Comparison of ENCODE assay signal across 27 mouse cellular contexts in the genomic region with DNA sequence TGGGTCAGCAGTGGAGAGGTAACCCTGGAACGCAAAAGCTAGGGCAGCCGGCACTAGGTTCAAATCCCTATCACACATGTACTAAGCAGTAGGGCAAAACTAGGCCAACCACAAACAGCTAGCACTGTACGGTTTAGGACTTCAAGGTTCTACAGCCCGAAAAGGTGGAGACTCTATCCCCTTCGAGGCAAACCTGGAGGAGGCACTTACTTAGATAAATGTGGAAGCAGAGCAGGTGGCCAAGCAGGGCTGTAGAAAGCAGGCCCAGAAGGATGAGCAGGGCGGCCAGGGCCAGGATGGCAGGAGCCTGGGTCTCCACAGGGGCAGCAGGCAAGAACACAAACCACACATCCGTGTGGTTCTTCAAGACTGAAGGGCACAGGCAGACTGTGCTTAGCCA. TPM values are rescaled to one million over a fixed set of nuclear protein-coding genes. Genes with fewer than 3 reads are reported as not detected.
DNase-seq lines count a peak whose midpoint lies in the region; ATAC-seq and TF ChIP-seq lines count a peak whose summit lies in the region.
"Had no signal": no experiment of that assay in that cellular context is flagged by ENCODE, and none has a peak within 500 bp of the region (broad histone marks: within the 10 kb centered on the region; RNA-seq: fewer than 3 reads in every experiment).

No protein-coding gene starts in this region.

- H3K9me3 ChIP-seq in forebrain, embryonic 10.5 days, result no peaks in the 10 kb centered on the region
- no peaks in the 10 kb centered on the region for H3K9me3 ChIP-seq in forebrain, embryonic 11.5 days (ENCODE audit: control insufficient read depth, low read length)
- no peaks in the 10 kb centered on the region for H3K9me3 ChIP-seq in hindbrain, embryonic 10.5 days
- H3K9me3 ChIP-seq in hindbrain, postnatal 0 days (ENCODE audit: low read length), result no peaks in the 10 kb centered on the region
- no peaks in the 10 kb centered on the region for H3K9me3 ChIP-seq in midbrain, embryonic 13.5 days
- H3K9me3 ChIP-seq in midbrain, postnatal 0 days (ENCODE audit: low read length), result no peaks in the 10 kb centered on the region
- H3K9me3 ChIP-seq: embryonic facial prominence, embryonic 10.5 days; embryonic facial prominence, embryonic 12.5 days; forebrain, embryonic 13.5 days; forebrain, embryonic 15.5 days; G1E had no signal

- H3K9ac ChIP-seq in forebrain, embryonic 11.5 days (ENCODE audit: low read length), result no peak overlapping the region
- no peak overlapping the region for H3K9ac ChIP-seq in hindbrain, postnatal 0 days (replicated peaks; ENCODE audit: low read length)
- 0 out of 2 replicates have a peak overlapping the region, but pooled peaks have one; percentile 12 for H3K9ac ChIP-seq in midbrain, embryonic 13.5 days (replicated peaks)
- no peak overlapping the region for H3K9ac ChIP-seq in midbrain, postnatal 0 days (replicated peaks; ENCODE audit: low read length, poor library complexity, severe bottlenecking)
- H3K9ac ChIP-seq: embryonic facial prominence, embryonic 12.5 days; forebrain, embryonic 15.5 days had no signal

- peaks cover 68% of the 10 kb centered on the region for H3K4me1 ChIP-seq in forebrain, embryonic 10.5 days
- peaks cover 24% of the 10 kb centered on the region for H3K4me1 ChIP-seq in forebrain, embryonic 11.5 days (replicated peaks; ENCODE audit: control insufficient read depth, insufficient read depth, low read length)
- H3K4me1 ChIP-seq in hindbrain, embryonic 10.5 days (replicated peaks), result peaks cover 68% of the 10 kb centered on the region
- peaks cover 26% of the 10 kb centered on the region for H3K4me1 ChIP-seq in hindbrain, postnatal 0 days (ENCODE audit: insufficient read depth, low read length)
- peaks cover 56% of the 10 kb centered on the region for H3K4me1 ChIP-seq in midbrain, embryonic 13.5 days (replicated peaks)
- peaks cover 5% of the 10 kb centered on the region for H3K4me1 ChIP-seq in midbrain, postnatal 0 days (ENCODE audit: insufficient read depth, low read length)

- peaks cover 67% of the 10 kb centered on the region for H3K27me3 ChIP-seq in forebrain, embryonic 10.5 days (ENCODE audit: poor library complexity, severe bottlenecking)
- peaks cover 18% of the 10 kb centered on the region for H3K27me3 ChIP-seq in forebrain, embryonic 11.5 days (ENCODE audit: control insufficient read depth, insufficient read depth, low read length)
- peaks cover 49% of the 10 kb centered on the region for H3K27me3 ChIP-seq in hindbrain, embryonic 10.5 days (ENCODE audit: insufficient read depth, poor library complexity, severe bottlenecking)
- no peaks in the 10 kb centered on the region for H3K27me3 ChIP-seq in hindbrain, postnatal 0 days (ENCODE audit: insufficient read depth, low read length)
- peaks cover 14% of the 10 kb centered on the region for H3K27me3 ChIP-seq in midbrain, embryonic 13.5 days
- H3K27me3 ChIP-seq in midbrain, postnatal 0 days (ENCODE audit: insufficient read depth, low read length), result no peaks in the 10 kb centered on the region
- H3K27me3 ChIP-seq: CH12.LX, Patski had no signal

- peaks cover 9% of the 10 kb centered on the region for H3K36me3 ChIP-seq in forebrain, embryonic 10.5 days (replicated peaks)
- no peaks in the 10 kb centered on the region for H3K36me3 ChIP-seq in forebrain, embryonic 11.5 days (ENCODE audit: control insufficient read depth, insufficient read depth, low read length)
- peaks cover 22% of the 10 kb centered on the region for H3K36me3 ChIP-seq in hindbrain, embryonic 10.5 days
- H3K36me3 ChIP-seq in hindbrain, postnatal 0 days (ENCODE audit: insufficient read depth, low read length), result peaks cover 10% of the 10 kb centered on the region; the same call in 1 of the 2 replicates
- H3K36me3 ChIP-seq in midbrain, embryonic 13.5 days, result peaks cover 8% of the 10 kb centered on the region; the same call in 1 of the 2 replicates
- peaks cover 15% of the 10 kb centered on the region; the same call in 1 of the 2 replicates for H3K36me3 ChIP-seq in midbrain, postnatal 0 days (ENCODE audit: insufficient read depth, low read length)
- H3K36me3 ChIP-seq: G1E had no signal

- DNase-seq in forebrain, embryonic 10.5 days (ENCODE audit: extremely low spot score, low spot score), result no peak
- DNase-seq in forebrain, embryonic 11.5 days (ENCODE audit: low spot score), result no peak
- peak; percentile 91 for DNase-seq in heart, adult 11 months
- no peak for DNase-seq in heart, postnatal 36 days
- no peak for DNase-seq in hindbrain, embryonic 10.5 days (ENCODE audit: low spot score)
- no peak for DNase-seq in hindbrain, postnatal 0 days (ENCODE audit: low spot score)
- DNase-seq in midbrain, postnatal 0 days (ENCODE audit: low spot score), result no peak
- DNase-seq: adrenal gland, adult 8-10 months; adrenal gland, postnatal 14 days; adrenal gland, postnatal 36 days; B cell, adult 2 months; cerebellum, adult 11-12 months; cerebellum, adult 2 months; cerebellum, adult 9-10 months; cerebellum, postnatal 10 days; cerebellum, postnatal 25 days had no signal

- 0 out of 2 replicates have a peak overlapping the region, but pooled peaks have one; percentile 0 for H3K27ac ChIP-seq in forebrain, embryonic 10.5 days
- no peak overlapping the region for H3K27ac ChIP-seq in forebrain, embryonic 11.5 days (ENCODE audit: low read depth, low read length)
- H3K27ac ChIP-seq in hindbrain, embryonic 10.5 days, result peak overlapping the region; percentile 71
- H3K27ac ChIP-seq in hindbrain, postnatal 0 days, result no peak overlapping the region
- H3K27ac ChIP-seq in midbrain, embryonic 13.5 days, result no peak overlapping the region
- H3K27ac ChIP-seq in midbrain, postnatal 0 days (ENCODE audit: low read depth, low read length), result no peak overlapping the region
- H3K27ac ChIP-seq: embryonic facial prominence, embryonic 10.5 days; embryonic facial prominence, embryonic 12.5 days; forebrain, embryonic 13.5 days; forebrain, embryonic 15.5 days had no signal

- intact Hi-C loops in heart, postnatal 36 days (cut with DNase I), result loop anchor here (2.0 kb wide), 1 partner anchor 23 kb away; no protein-coding TSS in a partner anchor

- no peak for ATAC-seq in forebrain, embryonic 11.5 days (replicated peaks; ENCODE audit: low FRiP score)
- no peak for ATAC-seq in hindbrain, postnatal 0 days
- ATAC-seq in midbrain, embryonic 13.5 days, result no peak
- ATAC-seq in midbrain, postnatal 0 days (ENCODE audit: low FRiP score), result no peak
- ATAC-seq: activated CD4-positive, CD25-positive, alpha-beta regulatory T cell, adult 4 months; CD4-positive, CD25-positive, alpha-beta regulatory T cell, adult 4 months; forebrain, embryonic 13.5 days; forebrain, embryonic 15.5 days; Patski had no signal

- H3K4me3 ChIP-seq in forebrain, embryonic 10.5 days, result no peak overlapping the region
- no peak overlapping the region for H3K4me3 ChIP-seq in forebrain, embryonic 11.5 days (ENCODE audit: low read depth, low read length)
- H3K4me3 ChIP-seq in hindbrain, embryonic 10.5 days, result no peak overlapping the region
- no peak overlapping the region for H3K4me3 ChIP-seq in hindbrain, postnatal 0 days (ENCODE audit: low read length)
- no peak overlapping the region for H3K4me3 ChIP-seq in midbrain, embryonic 13.5 days (replicated peaks)
- H3K4me3 ChIP-seq in midbrain, postnatal 0 days (ENCODE audit: low read depth, low read length), result no peak overlapping the region
- H3K4me3 ChIP-seq: embryonic facial prominence, embryonic 10.5 days; embryonic facial prominence, embryonic 12.5 days; forebrain, embryonic 13.5 days; forebrain, embryonic 15.5 days had no signal

- 90% methylated on average over 7 of the region's 7 CpGs for WGBS in forebrain, embryonic 10.5 days
- WGBS in forebrain, embryonic 11.5 days, result 89% methylated on average over 7 of the region's 7 CpGs
- 93% methylated on average over 7 of the region's 7 CpGs for WGBS in hindbrain, embryonic 10.5 days
- WGBS in hindbrain, postnatal 0 days, result 94% methylated on average over 7 of the region's 7 CpGs
- 93% methylated on average over 7 of the region's 7 CpGs for WGBS in midbrain, embryonic 13.5 days
- WGBS in midbrain, postnatal 0 days, result 94% methylated on average over 7 of the region's 7 CpGs

- no peak overlapping the region for H3K4me2 ChIP-seq in forebrain, embryonic 11.5 days (ENCODE audit: low read depth, low read length, severe bottlenecking)
- no peak overlapping the region for H3K4me2 ChIP-seq in hindbrain, postnatal 0 days (ENCODE audit: low read depth, low read length)
- H3K4me2 ChIP-seq in midbrain, embryonic 13.5 days (replicated peaks), result no peak overlapping the region
- H3K4me2 ChIP-seq in midbrain, postnatal 0 days (ENCODE audit: low read depth, low read length, poor library complexity, severe bottlenecking), result no peak overlapping the region
- H3K4me2 ChIP-seq: embryonic facial prominence, embryonic 12.5 days; forebrain, embryonic 13.5 days; forebrain, embryonic 15.5 days had no signal

- no peak for TF ChIP-seq CTCF in hindbrain, postnatal 0 days (IDR thresholded peaks at IDR 0.05; ENCODE audit: low read depth)
- TF ChIP-seq CTCF in midbrain, postnatal 0 days (IDR thresholded peaks at IDR 0.05), result no peak

RNA-seq across cellular contexts. Expression of gene Tppp3, which starts 4.8 kb away (rescaled TPM):
- polyA plus RNA-seq in forebrain, embryonic 10.5 days (2016; fragmentation: Nextera tagmentation; extraction: Ambion mirVana), result 23.3 and 23.9 TPM in 2 replicates
- polyA plus RNA-seq in forebrain, embryonic 11.5 days (2014; fragmentation: Nextera tagmentation; extraction: Ambion mirVana), result 36.1 and 37.7 TPM in 2 replicates
- 10 to 100 TPM; 43.3 to 45.7 TPM for total RNA-seq in heart, postnatal 36 days (2021)
- 131 and 243 TPM in 2 replicates for polyA plus RNA-seq in hindbrain, embryonic 10.5 days (2016; fragmentation: Nextera tagmentation; extraction: Ambion mirVana)
- 106 and 108 TPM in 2 replicates for total RNA-seq in hindbrain, postnatal 0 days (2014; rRNA removed)
- 197 and 201 TPM in 2 replicates for polyA plus RNA-seq in hindbrain, postnatal 0 days (2015; fragmentation: Nextera tagmentation; extraction: Ambion mirVana)
- 93.1 and 111 TPM in 2 replicates for polyA plus RNA-seq in midbrain, embryonic 13.5 days (2015; fragmentation: Nextera tagmentation; extraction: Ambion mirVana)
- 75.0 and 82.8 TPM in 2 replicates for total RNA-seq in midbrain, postnatal 0 days (2014; rRNA removed)
- 159 and 164 TPM in 2 replicates for polyA plus RNA-seq in midbrain, postnatal 0 days (2015; fragmentation: Nextera tagmentation; extraction: Ambion mirVana)
- total RNA-seq: G1E had no signal
- polyA plus RNA-seq: G1E had no signal

RNA-seq across cellular contexts. Expression of gene Zdhhc1, which starts 20.5 kb away (rescaled TPM):
- 12.9 and 18.5 TPM in 2 replicates for polyA plus RNA-seq in forebrain, embryonic 10.5 days (2016; fragmentation: Nextera tagmentation; extraction: Ambion mirVana)
- 20.2 and 24.6 TPM in 2 replicates for polyA plus RNA-seq in forebrain, embryonic 11.5 days (2014; fragmentation: Nextera tagmentation; extraction: Ambion mirVana)
- 10 to 100 TPM; 14.5 to 14.9 TPM for total RNA-seq in heart, postnatal 36 days (2021)
- 23.3 and 29.2 TPM in 2 replicates for polyA plus RNA-seq in hindbrain, embryonic 10.5 days (2016; fragmentation: Nextera tagmentation; extraction: Ambion mirVana)
- total RNA-seq in hindbrain, postnatal 0 days (2014; rRNA removed), result 49.3 and 54.2 TPM in 2 replicates
- polyA plus RNA-seq in hindbrain, postnatal 0 days (2015; fragmentation: Nextera tagmentation; extraction: Ambion mirVana), result 31.3 and 34.7 TPM in 2 replicates
- 26.2 and 31.3 TPM in 2 replicates for polyA plus RNA-seq in midbrain, embryonic 13.5 days (2015; fragmentation: Nextera tagmentation; extraction: Ambion mirVana)
- 32.9 and 47.2 TPM in 2 replicates for total RNA-seq in midbrain, postnatal 0 days (2014; rRNA removed)
- polyA plus RNA-seq in midbrain, postnatal 0 days (2015; fragmentation: Nextera tagmentation; extraction: Ambion mirVana), result 27.3 and 27.9 TPM in 2 replicates

RNA-seq across cellular contexts. Expression of gene Hsd11b2, which starts 42.4 kb away (rescaled TPM):
- 12.3 and 15.6 TPM in 2 replicates for polyA plus RNA-seq in forebrain, embryonic 10.5 days (2016; fragmentation: Nextera tagmentation; extraction: Ambion mirVana)
- 13.5 and 13.6 TPM in 2 replicates for polyA plus RNA-seq in forebrain, embryonic 11.5 days (2014; fragmentation: Nextera tagmentation; extraction: Ambion mirVana)
- not detected for total RNA-seq in heart, postnatal 36 days (2021)
- polyA plus RNA-seq in hindbrain, embryonic 10.5 days (2016; fragmentation: Nextera tagmentation; extraction: Ambion mirVana), result 24.1 and 36.7 TPM in 2 replicates
- total RNA-seq in hindbrain, postnatal 0 days (2014; rRNA removed), result 6.1 and 9.9 TPM in 2 replicates
- polyA plus RNA-seq in hindbrain, postnatal 0 days (2015; fragmentation: Nextera tagmentation; extraction: Ambion mirVana), result 6.3 and 7.4 TPM in 2 replicates
- polyA plus RNA-seq in midbrain, embryonic 13.5 days (2015; fragmentation: Nextera tagmentation; extraction: Ambion mirVana), result 11.6 and 16.9 TPM in 2 replicates
- 0.57 and 0.88 TPM in 2 replicates for total RNA-seq in midbrain, postnatal 0 days (2014; rRNA removed)
- 1.3 and 1.9 TPM in 2 replicates for polyA plus RNA-seq in midbrain, postnatal 0 days (2015; fragmentation: Nextera tagmentation; extraction: Ambion mirVana)
- total RNA-seq: CH12.LX, G1E had no signal
- polyA plus RNA-seq: activated CD4-positive, CD25-positive, alpha-beta regulatory T cell, adult 4 months; CD4-positive, CD25-positive, alpha-beta regulatory T cell, adult 4 months; cortical plate, adult 2 months; G1E had no signal

Comparison
In these comparisons a context has a peak if more than half of its experiments do, and no peak if none do; other contexts are left out.
1. H3K27ac ChIP-seq: peak in forebrain, embryonic 10.5 days (single experiment) and hindbrain, embryonic 10.5 days (single experiment); none in forebrain, embryonic 11.5 days (single experiment), hindbrain, postnatal 0 days (single experiment), midbrain, embryonic 13.5 days (single experiment) and midbrain, postnatal 0 days (single experiment).